Mouse (Mus musculus): ENCODE results near the gene Jph4. TPM values are rescaled to one million over a fixed set of nuclear protein-coding genes. Genes with fewer than 3 reads are reported as not detected.

Gene Jph4
- polyA plus RNA-seq, 1 experiment from 2014 or later, result 37.4 TPM

Other genes with a start within 250 kb of the Jph4 start
- 11.1 and 13.5 TPM in 2 replicates for gene Homez, start 246.0 kb downstream of the Jph4 start, polyA plus RNA-seq (2015; fragmentation: Nextera tagmentation; extraction: Ambion mirVana)
- gene Ppp1r3e, start 239.4 kb downstream of the Jph4 start, polyA plus RNA-seq (2015; fragmentation: Nextera tagmentation; extraction: Ambion mirVana), result 1.7 and 2.3 TPM in 2 replicates
- 3.5 and 3.6 TPM in 2 replicates for gene Bcl2l2, start 233.6 kb downstream of the Jph4 start, polyA plus RNA-seq (2015; fragmentation: Nextera tagmentation; extraction: Ambion mirVana)
- gene Gm20521, start 233.5 kb downstream of the Jph4 start, polyA plus RNA-seq (2015; fragmentation: Nextera tagmentation; extraction: Ambion mirVana), result 0.14 and 0.15 TPM in 2 replicates
- 163 and 164 TPM in 2 replicates for gene Pabpn1, start 224.4 kb downstream of the Jph4 start, polyA plus RNA-seq (2015; fragmentation: Nextera tagmentation; extraction: Ambion mirVana)
- 154 and 167 TPM in 2 replicates for gene Slc22a17, start 203.8 kb downstream of the Jph4 start, polyA plus RNA-seq (2015; fragmentation: Nextera tagmentation; extraction: Ambion mirVana)
- 27.6 and 30.4 TPM in 2 replicates for gene Efs, start 190.8 kb downstream of the Jph4 start, polyA plus RNA-seq (2015; fragmentation: Nextera tagmentation; extraction: Ambion mirVana)
- 0.27 and 0.29 TPM in 2 replicates for gene Il25, start 184.2 kb downstream of the Jph4 start, polyA plus RNA-seq (2015; fragmentation: Nextera tagmentation; extraction: Ambion mirVana)
- gene Cmtm5, start 180.7 kb downstream of the Jph4 start, polyA plus RNA-seq (2015; fragmentation: Nextera tagmentation; extraction: Ambion mirVana), result 3.8 and 5.5 TPM in 2 replicates
- 1.0 and 1.3 TPM in 2 replicates for gene Myh6, start 150.0 kb downstream of the Jph4 start, polyA plus RNA-seq (2015; fragmentation: Nextera tagmentation; extraction: Ambion mirVana)
- not detected in 2 replicates for gene Gm17428, start 140.0 kb downstream of the Jph4 start, polyA plus RNA-seq (2015; fragmentation: Nextera tagmentation; extraction: Ambion mirVana)
- 6.5 and 6.7 TPM in 2 replicates for gene Myh7, start 122.3 kb downstream of the Jph4 start, polyA plus RNA-seq (2015; fragmentation: Nextera tagmentation; extraction: Ambion mirVana)
- gene Ngdn, start 101.5 kb downstream of the Jph4 start, polyA plus RNA-seq (2015; fragmentation: Nextera tagmentation; extraction: Ambion mirVana), result 67.1 and 70.8 TPM in 2 replicates
- gene Zfhx2, start 24.6 kb downstream of the Jph4 start, polyA plus RNA-seq (2015; fragmentation: Nextera tagmentation; extraction: Ambion mirVana), result 27.4 and 30.6 TPM in 2 replicates
- gene Thtpa, start 22.2 kb downstream of the Jph4 start, polyA plus RNA-seq (2015; fragmentation: Nextera tagmentation; extraction: Ambion mirVana), result 52.2 and 52.3 TPM in 2 replicates
- 11.4 and 13.0 TPM in 2 replicates for gene Ap1g2, start 10.3 kb downstream of the Jph4 start, polyA plus RNA-seq (2015; fragmentation: Nextera tagmentation; extraction: Ambion mirVana)
- 0.53 TPM in 1 of 2 replicates, not detected in the other for gene Dhrs2, start 105.1 kb upstream of the Jph4 start, polyA plus RNA-seq (2015; fragmentation: Nextera tagmentation; extraction: Ambion mirVana)